26 mouse cellular contexts compared by ENCODE assay signal in genomic region chr4:151161869-151162268, GRCm38 (mm10).
DNase-seq lines count a peak whose midpoint lies in the region; ATAC-seq lines count a peak whose summit lies in the region.
"Had no signal": no experiment of that assay in that cellular context is flagged by ENCODE, and none has a peak within 500 bp of the region (broad histone marks: within the 10 kb centered on the region; RNA-seq: fewer than 3 reads in every experiment).

No protein-coding gene starts in this region.

- H3K9me3 ChIP-seq in embryonic facial prominence, embryonic 10.5 days: no peaks in the 10 kb centered on the region
- H3K9me3 ChIP-seq in limb, embryonic 12.5 days: no peaks in the 10 kb centered on the region
- no peaks in the 10 kb centered on the region for H3K9me3 ChIP-seq in forebrain, embryonic 14.5 days (replicated peaks; ENCODE audit: control insufficient read depth, low read length)
- H3K9me3 ChIP-seq: forebrain, embryonic 15.5 days; hindbrain, embryonic 13.5 days; limb, embryonic 13.5 days; liver, embryonic 12.5 days; midbrain, embryonic 12.5 days; neural tube, embryonic 13.5 days had no signal

- H3K27ac ChIP-seq in embryonic facial prominence, embryonic 10.5 days (replicated peaks): no peak overlapping the region
- no peak overlapping the region for H3K27ac ChIP-seq in limb, embryonic 12.5 days
- H3K27ac ChIP-seq in forebrain, embryonic 14.5 days (ENCODE audit: low read depth, low read length): no peak overlapping the region
- H3K27ac ChIP-seq: forebrain, embryonic 15.5 days; hindbrain, embryonic 13.5 days; limb, embryonic 13.5 days; liver, embryonic 12.5 days; midbrain, embryonic 12.5 days; neural tube, embryonic 13.5 days had no signal

- no peaks in the 10 kb centered on the region; the same call in 1 of the 2 replicates for H3K4me1 ChIP-seq in embryonic facial prominence, embryonic 10.5 days
- H3K4me1 ChIP-seq in limb, embryonic 12.5 days (replicated peaks): no peaks in the 10 kb centered on the region
- H3K4me1 ChIP-seq in forebrain, embryonic 14.5 days (ENCODE audit: control insufficient read depth, insufficient read depth, low read length): peaks cover 19% of the 10 kb centered on the region
- H3K4me1 ChIP-seq: liver, embryonic 12.5 days had no signal

- no peak overlapping the region for H3K4me3 ChIP-seq in embryonic facial prominence, embryonic 10.5 days
- no peak overlapping the region for H3K4me3 ChIP-seq in limb, embryonic 12.5 days (replicated peaks)
- H3K4me3 ChIP-seq in forebrain, embryonic 14.5 days (ENCODE audit: low read depth, low read length): no peak overlapping the region
- H3K4me3 ChIP-seq: forebrain, embryonic 15.5 days; hindbrain, embryonic 13.5 days; limb, embryonic 13.5 days; liver, embryonic 12.5 days; midbrain, embryonic 12.5 days; neural tube, embryonic 13.5 days had no signal

- no peak overlapping the region for H3K9ac ChIP-seq in limb, embryonic 12.5 days (replicated peaks)
- H3K9ac ChIP-seq in forebrain, embryonic 14.5 days (ENCODE audit: low read length): no peak overlapping the region
- H3K9ac ChIP-seq: forebrain, embryonic 15.5 days; hindbrain, embryonic 13.5 days; limb, embryonic 13.5 days; liver, embryonic 12.5 days; midbrain, embryonic 12.5 days; neural tube, embryonic 13.5 days had no signal

- peaks cover 16% of the 10 kb centered on the region for H3K27me3 ChIP-seq in embryonic facial prominence, embryonic 10.5 days (replicated peaks; ENCODE audit: low read depth, poor library complexity, severe bottlenecking)
- peaks cover 36% of the 10 kb centered on the region for H3K27me3 ChIP-seq in limb, embryonic 12.5 days
- 0 out of 2 replicates have a peak, but pooled peaks cover 6% of the 10 kb centered on the region for H3K27me3 ChIP-seq in forebrain, embryonic 14.5 days (replicated peaks; ENCODE audit: control insufficient read depth, insufficient read depth, low read length)

- H3K36me3 ChIP-seq in embryonic facial prominence, embryonic 10.5 days (replicated peaks): no peaks in the 10 kb centered on the region
- H3K36me3 ChIP-seq in limb, embryonic 12.5 days: no peaks in the 10 kb centered on the region
- no peaks in the 10 kb centered on the region for H3K36me3 ChIP-seq in forebrain, embryonic 14.5 days (ENCODE audit: control insufficient read depth, insufficient read depth, low read length)
- H3K36me3 ChIP-seq: forebrain, embryonic 15.5 days; hindbrain, embryonic 13.5 days; limb, embryonic 13.5 days; liver, embryonic 12.5 days; midbrain, embryonic 12.5 days; neural tube, embryonic 13.5 days had no signal

- H3K4me2 ChIP-seq in limb, embryonic 12.5 days: no peak overlapping the region
- no peak overlapping the region for H3K4me2 ChIP-seq in forebrain, embryonic 14.5 days (ENCODE audit: low read length)
- H3K4me2 ChIP-seq: forebrain, embryonic 15.5 days; heart, embryonic 11.5 days; hindbrain, embryonic 13.5 days; limb, embryonic 13.5 days; liver, embryonic 12.5 days; midbrain, embryonic 12.5 days; neural tube, embryonic 13.5 days had no signal

- ATAC-seq in limb, embryonic 12.5 days (ENCODE audit: insufficient number of reproducible peaks, insufficient read depth, low FRiP score, low TSS enrichment, low read depth): 0 out of 2 replicates have a peak, but pooled peaks have one; percentile 35
- no peak for ATAC-seq in forebrain, embryonic 14.5 days
- ATAC-seq: forebrain, embryonic 15.5 days; liver, embryonic 12.5 days had no signal

- peak; percentile 48 for DNase-seq in kidney, postnatal 10 days
- no peak for DNase-seq in kidney, adult 18-20 months
- DNase-seq in NIH3T3 (ENCODE audit: low read depth): peak; percentile 57
- DNase-seq in embryonic facial prominence, embryonic 10.5 days (ENCODE audit: low spot score): peak; percentile 51
- no peak for DNase-seq in layer of hippocampus, postnatal 25 days (ENCODE audit: extremely low spot score in 1 of 2, low spot score in 1 of 2)
- no peak for DNase-seq in forebrain, embryonic 14.5 days (ENCODE audit: low spot score)
- no peak for DNase-seq in layer of hippocampus, postnatal 36 days
- DNase-seq: adrenal gland, postnatal 10 days; B cell, adult 2 months; cerebellum, adult 8-10 months; cerebellum, postnatal 25 days; gastrocnemius, postnatal 36 days; heart, adult 18-20 months; heart, postnatal 36 days; kidney, adult 11 months; kidney, postnatal 25 days; lung, adult 18-20 months; thymus, postnatal 4 days had no signal

- 47% methylated on average over 6 of the region's 6 CpGs for WGBS in embryonic facial prominence, embryonic 10.5 days
- 37% methylated on average over 6 of the region's 6 CpGs for WGBS in limb, embryonic 12.5 days
- WGBS in forebrain, embryonic 14.5 days: 43% methylated on average over 6 of the region's 6 CpGs

Comparison
In these comparisons a context has a peak if more than half of its experiments do, and no peak if none do; other contexts are left out.
1. DNase-seq: peak in kidney, postnatal 10 days (single experiment), NIH3T3 (single experiment) and embryonic facial prominence, embryonic 10.5 days (single experiment); none in kidney, adult 18-20 months (single experiment), layer of hippocampus, postnatal 25 days (0 of 2), forebrain, embryonic 14.5 days (single experiment) and layer of hippocampus, postnatal 36 days (0 of 2).